Mouse (Mus musculus) embryonic fibroblast, embryonic 13.5 days (primary cell): Measurements from ENCODE around the gene Mis12.

Experiments used
- CTCF ChIP-seq: IDR thresholded peaks from 2 replicates; pipeline ENCODE4 v1.5.1; 2011; ENCODE audit warnings: mild to moderate bottlenecking, control low read depth, low read length, moderate library complexity, borderline replicate concordance; ENCODE audit not compliant: insufficient read depth
- POLR2A ChIP-seq: IDR thresholded peaks from 2 replicates; pipeline ENCODE4 v1.6.1; 2011; ENCODE audit warnings: low read depth, mild to moderate bottlenecking, control low read depth, low read length, moderate library complexity

DNA sequence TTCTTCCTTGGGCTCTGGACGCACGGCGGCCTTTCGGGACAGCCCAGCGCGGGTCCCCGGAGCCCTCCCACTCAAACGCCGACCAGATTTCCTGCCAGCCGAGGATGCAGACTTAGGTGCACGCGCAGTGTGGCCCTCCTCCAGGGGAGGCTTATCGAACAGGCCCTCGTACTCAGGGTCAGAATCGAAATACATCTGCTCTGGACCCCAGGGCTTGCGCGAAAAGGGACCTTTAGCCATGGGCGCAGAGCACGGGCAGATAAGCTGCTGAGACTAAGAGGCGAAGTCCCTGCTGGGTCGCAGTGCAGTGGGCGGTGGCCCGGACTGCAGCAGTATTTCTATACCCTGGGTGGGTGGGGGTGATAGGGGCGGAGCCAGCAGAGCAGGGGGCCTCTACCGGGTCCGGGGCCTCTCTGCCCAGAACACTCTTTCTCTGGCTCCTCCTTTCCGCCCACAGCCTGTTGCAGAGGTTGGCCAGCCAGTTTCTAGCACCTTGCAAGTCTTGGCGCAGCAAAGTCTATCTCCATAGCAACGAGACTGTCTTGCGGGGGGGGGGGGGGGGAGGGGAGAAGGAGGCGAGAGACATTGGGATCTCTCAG, 13.9 kb downstream of the Mis12 start, which contains the start of gene 6330403K07Rik:
- TF ChIP-seq POLR2A = peak; percentile 63
- TF ChIP-seq CTCF = no peak
